Mouse (Mus musculus): Measurements from ENCODE around the gene Cdkal1. TPM values are rescaled to one million over a fixed set of nuclear protein-coding genes. Genes with fewer than 3 reads are reported as not detected.

Gene Cdkal1
- total and polyA plus RNA-seq, 2 experiments from 2014 or later = 11.1 to 18.9 TPM

GRCm38 (mm10) chr13:29473779-29474178 lies 381.7 kb downstream of the Cdkal1 start:
- no peak for DNase-seq (ENCODE audit: low spot score)
- Histone ChIP-seq H3K27me3 (ENCODE audit: insufficient read depth, low read length) (no peaks in the 10 kb centered on the region), H3K9ac (replicated peaks; ENCODE audit: low read length) (no peak overlapping the region), H3K4me3 (ENCODE audit: low read length) (no peak overlapping the region), H3K4me2 (ENCODE audit: low read depth, low read length) (no peak overlapping the region), H3K36me3 (ENCODE audit: insufficient read depth, low read length) (no peaks in the 10 kb centered on the region), H3K9me3 (ENCODE audit: low read length) (no peaks in the 10 kb centered on the region), H3K27ac (no peak overlapping the region), H3K4me1 (ENCODE audit: insufficient read depth, low read length) (no peaks in the 10 kb centered on the region)
- TF ChIP-seq CTCF (IDR thresholded peaks at IDR 0.05; ENCODE audit: low read depth) = no peak
- ATAC-seq = no peak
- 91% methylated on average over 1 of the region's 1 CpGs for WGBS

- H3K9ac ChIP-seq (replicated peaks; ENCODE audit: low read length) = no peak overlapping the region
- WGBS = 93% methylated on average over 6 of the region's 6 CpGs
- no peak overlapping the region for H3K27ac ChIP-seq
- H3K36me3 ChIP-seq (ENCODE audit: insufficient read depth, low read length) = no peaks in the 10 kb centered on the region
- H3K4me1 ChIP-seq (ENCODE audit: insufficient read depth, low read length) = no peaks in the 10 kb centered on the region
- ATAC-seq (no peak), DNase-seq (ENCODE audit: low spot score) (no peak)
- no peaks in the 10 kb centered on the region for H3K27me3 ChIP-seq (ENCODE audit: insufficient read depth, low read length)
- H3K9me3 ChIP-seq (ENCODE audit: low read length) = no peaks in the 10 kb centered on the region
- no peak overlapping the region for H3K4me2 ChIP-seq (ENCODE audit: low read depth, low read length)
- TF ChIP-seq CTCF (IDR thresholded peaks at IDR 0.05; ENCODE audit: low read depth) = no peak
- no peak overlapping the region for H3K4me3 ChIP-seq (ENCODE audit: low read length)
Measured at GRCm38 (mm10) chr13:29462271-29462670, 393.2 kb downstream of the Cdkal1 start.

DNA sequence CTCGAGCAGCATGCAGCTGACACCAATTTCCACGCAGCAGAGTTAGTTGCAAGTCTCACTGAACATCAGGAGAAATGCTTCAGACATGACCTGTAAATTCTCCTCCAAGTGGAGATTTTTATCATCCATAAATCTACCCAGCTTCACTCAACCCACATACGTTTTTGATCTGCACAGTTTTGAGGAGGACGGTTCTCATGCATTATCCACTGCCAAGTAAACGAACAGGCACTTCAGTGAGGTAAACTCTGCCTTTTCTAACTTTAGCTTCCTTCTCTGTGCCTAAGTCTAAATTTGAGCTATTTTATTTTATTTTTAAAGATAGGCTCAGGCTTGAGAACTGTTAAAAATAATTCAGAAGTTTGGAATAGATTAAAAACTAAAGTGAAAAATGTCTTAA lies 394.7 kb downstream of the Cdkal1 start:
- no peak for TF ChIP-seq CTCF (IDR thresholded peaks at IDR 0.05; ENCODE audit: low read depth)
- no peaks in the 10 kb centered on the region for H3K9me3 ChIP-seq (ENCODE audit: low read length)
- H3K4me1 ChIP-seq (ENCODE audit: insufficient read depth, low read length) = no peaks in the 10 kb centered on the region
- no peak overlapping the region for H3K4me3 ChIP-seq (ENCODE audit: low read length)
- no peaks in the 10 kb centered on the region for H3K27me3 ChIP-seq (ENCODE audit: insufficient read depth, low read length)
- DNase-seq (ENCODE audit: low spot score) (no peak), ATAC-seq (no peak)
- no peak overlapping the region for H3K9ac ChIP-seq (replicated peaks; ENCODE audit: low read length)
- no peak overlapping the region for H3K4me2 ChIP-seq (ENCODE audit: low read depth, low read length)
- H3K27ac ChIP-seq = no peak overlapping the region
- no peaks in the 10 kb centered on the region for H3K36me3 ChIP-seq (ENCODE audit: insufficient read depth, low read length)
- WGBS = 81% methylated on average over 5 of the region's 5 CpGs

GRCm38 (mm10) chr13:29458385-29458784 lies 397.1 kb downstream of the Cdkal1 start:
- WGBS = 77% methylated on average over 1 of the region's 1 CpGs
- Histone ChIP-seq H3K4me3 (ENCODE audit: low read length) (no peak overlapping the region), H3K4me2 (ENCODE audit: low read depth, low read length) (no peak overlapping the region), H3K4me1 (ENCODE audit: insufficient read depth, low read length) (no peaks in the 10 kb centered on the region), H3K36me3 (ENCODE audit: insufficient read depth, low read length) (no peaks in the 10 kb centered on the region), H3K27ac (no peak overlapping the region), H3K9me3 (ENCODE audit: low read length) (no peaks in the 10 kb centered on the region), H3K27me3 (ENCODE audit: insufficient read depth, low read length) (no peaks in the 10 kb centered on the region), H3K9ac (replicated peaks; ENCODE audit: low read length) (no peak overlapping the region)
- ATAC-seq (no peak), DNase-seq (ENCODE audit: low spot score) (no peak)
- no peak for TF ChIP-seq CTCF (IDR thresholded peaks at IDR 0.05; ENCODE audit: low read depth)

DNA sequence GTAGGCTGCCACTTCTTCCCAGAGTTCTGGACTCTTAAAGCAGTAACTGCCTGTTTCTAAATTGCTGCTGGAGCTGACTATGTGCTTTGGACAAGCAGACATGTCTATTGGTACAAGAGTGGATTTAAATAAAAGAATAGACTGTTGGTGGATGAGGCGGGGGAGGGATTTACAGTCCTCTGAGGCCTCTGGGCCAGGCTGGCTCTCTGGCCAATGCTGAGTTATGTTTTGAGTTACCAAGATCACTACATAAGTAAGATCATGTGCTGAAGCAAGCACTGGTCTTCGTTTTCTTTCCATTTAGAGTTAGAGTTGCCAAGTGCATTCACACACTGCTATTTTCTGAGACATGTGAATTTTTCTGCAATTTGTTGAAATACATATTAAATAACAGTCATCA lies 418.4 kb downstream of the Cdkal1 start:
- no peaks in the 10 kb centered on the region for H3K27me3 ChIP-seq (ENCODE audit: insufficient read depth, low read length)
- H3K36me3 ChIP-seq (ENCODE audit: insufficient read depth, low read length) = no peaks in the 10 kb centered on the region
- H3K9me3 ChIP-seq (ENCODE audit: low read length) = no peaks in the 10 kb centered on the region
- ATAC-seq (no peak), DNase-seq (ENCODE audit: low spot score) (no peak)
- 82% methylated on average over 2 of the region's 2 CpGs for WGBS
- no peak overlapping the region for H3K9ac ChIP-seq (replicated peaks; ENCODE audit: low read length)
- no peaks in the 10 kb centered on the region for H3K4me1 ChIP-seq (ENCODE audit: insufficient read depth, low read length)
- no peak overlapping the region for H3K4me2 ChIP-seq (ENCODE audit: low read depth, low read length)
- no peak overlapping the region for H3K27ac ChIP-seq
- no peak overlapping the region for H3K4me3 ChIP-seq (ENCODE audit: low read length)
- TF ChIP-seq CTCF (IDR thresholded peaks at IDR 0.05; ENCODE audit: low read depth) = no peak

- TF ChIP-seq CTCF (IDR thresholded peaks at IDR 0.05; ENCODE audit: low read depth) = no peak
- Histone ChIP-seq H3K4me1 (ENCODE audit: insufficient read depth, low read length) (no peaks in the 10 kb centered on the region), H3K27me3 (ENCODE audit: insufficient read depth, low read length) (no peaks in the 10 kb centered on the region), H3K27ac (no peak overlapping the region), H3K36me3 (ENCODE audit: insufficient read depth, low read length) (no peaks in the 10 kb centered on the region), H3K4me3 (ENCODE audit: low read length) (no peak overlapping the region), H3K9me3 (ENCODE audit: low read length) (no peaks in the 10 kb centered on the region), H3K4me2 (ENCODE audit: low read depth, low read length) (no peak overlapping the region), H3K9ac (replicated peaks; ENCODE audit: low read length) (no peak overlapping the region)
- DNase-seq (ENCODE audit: low spot score) = peak; percentile 26
- ATAC-seq = no peak
- WGBS = 45% methylated on average over 4 of the region's 4 CpGs
Measured at GRCm38 (mm10) chr13:29434726-29435125, 420.7 kb downstream of the Cdkal1 start.

DNA sequence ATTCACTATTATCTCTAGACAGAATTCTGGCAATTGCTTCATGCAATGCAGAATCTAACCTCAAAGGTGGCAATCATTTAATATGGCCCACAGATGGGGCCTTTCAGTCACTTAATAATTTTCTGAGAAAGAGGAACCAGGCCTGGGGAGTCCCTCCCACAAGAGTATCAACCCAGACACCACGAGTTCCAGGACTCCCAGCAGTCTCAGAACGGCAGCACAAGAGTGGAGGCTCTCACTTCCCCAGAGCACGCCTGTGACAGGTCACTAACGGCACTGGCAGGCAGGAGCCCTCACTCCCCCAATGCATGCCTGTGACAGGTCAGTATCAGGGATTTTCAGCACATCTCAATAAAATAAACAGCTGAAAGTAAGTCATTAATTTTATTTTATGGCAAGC lies 424.6 kb downstream of the Cdkal1 start:
- DNase-seq (ENCODE audit: low spot score) (no peak), ATAC-seq (no peak)
- no peak overlapping the region for H3K4me2 ChIP-seq (ENCODE audit: low read depth, low read length)
- no peaks in the 10 kb centered on the region for H3K27me3 ChIP-seq (ENCODE audit: insufficient read depth, low read length)
- no peaks in the 10 kb centered on the region for H3K9me3 ChIP-seq (ENCODE audit: low read length)
- H3K4me3 ChIP-seq (ENCODE audit: low read length) = no peak overlapping the region
- no peak overlapping the region for H3K9ac ChIP-seq (replicated peaks; ENCODE audit: low read length)
- no peak overlapping the region for H3K27ac ChIP-seq
- H3K36me3 ChIP-seq (ENCODE audit: insufficient read depth, low read length) = no peaks in the 10 kb centered on the region
- 41% methylated on average over 4 of the region's 4 CpGs for WGBS
- H3K4me1 ChIP-seq (ENCODE audit: insufficient read depth, low read length) = no peaks in the 10 kb centered on the region
- TF ChIP-seq CTCF (IDR thresholded peaks at IDR 0.05; ENCODE audit: low read depth) = no peak
